Mouse (Mus musculus) right cerebral cortex, adult 18-20 months (tissue): ENCODE results near the gene Galk1.

Experiments
- DNase-seq: peaks from one replicate; pipeline ENCODE4 v3.0.0; 2022; ENCODE audit warnings: mixed read lengths

The Galk1 gene

GRCm38 (mm10) chr11:116009661-116010060, 2.9 kb downstream of the Galk1 start:
- no peak for DNase-seq

GRCm38 (mm10) chr11:116008832-116009375, 3.6 kb downstream of the Galk1 start:
- no peak for DNase-seq

- DNase-seq: no peak
Measured at GRCm38 (mm10) chr11:116008411-116008810, 4.1 kb downstream of the Galk1 start.

GRCm38 (mm10) chr11:116007095-116007850, 5.2 kb downstream of the Galk1 start:
- DNase-seq: no peak

GRCm38 (mm10) chr11:116005701-116006419, 6.7 kb downstream of the Galk1 start:
- no peak for DNase-seq

- peak; percentile 61 for DNase-seq
Measured at GRCm38 (mm10) chr11:116004840-116005700, 7.4 kb downstream of the Galk1 start.

- no peak for DNase-seq
Measured at GRCm38 (mm10) chr11:116004186-116004823, 8.2 kb downstream of the Galk1 start.

- no peak for DNase-seq
Measured at GRCm38 (mm10) chr11:116002894-116003293, 9.6 kb downstream of the Galk1 start.

GRCm38 (mm10) chr11:116001725-116002124, 10.8 kb downstream of the Galk1 start:
- no peak for DNase-seq

GRCm38 (mm10) chr11:116000607-116001006, 11.9 kb downstream of the Galk1 start:
- DNase-seq: no peak

- peak; percentile 61 for DNase-seq
Measured at GRCm38 (mm10) chr11:115999538-116000143, 12.9 kb downstream of the Galk1 start.

- no peak for DNase-seq
Measured at GRCm38 (mm10) chr11:115999027-115999426, 13.5 kb downstream of the Galk1 start.

- no peak for DNase-seq
Measured at GRCm38 (mm10) chr11:115997662-115998061, 14.9 kb downstream of the Galk1 start.

GRCm38 (mm10) chr11:115997047-115997446, 15.5 kb downstream of the Galk1 start:
- no peak for DNase-seq

GRCm38 (mm10) chr11:115995256-115995655, 17.3 kb downstream of the Galk1 start:
- no peak for DNase-seq

- no peak for DNase-seq
Measured at GRCm38 (mm10) chr11:115992098-115992497, 20.4 kb downstream of the Galk1 start.

- DNase-seq: no peak
Measured at GRCm38 (mm10) chr11:115989686-115990085, 22.8 kb downstream of the Galk1 start.

- no peak for DNase-seq
Measured at GRCm38 (mm10) chr11:115983291-115983690, 29.2 kb downstream of the Galk1 start.

- DNase-seq: no peak
Measured at GRCm38 (mm10) chr11:115982472-115982871, 30.0 kb downstream of the Galk1 start.

- DNase-seq: no peak
Measured at GRCm38 (mm10) chr11:115975544-115975943, 37.0 kb downstream of the Galk1 start.

- DNase-seq: no peak
Measured at GRCm38 (mm10) chr11:115975083-115975420, 37.5 kb downstream of the Galk1 start.
